21 mouse cellular contexts compared by ENCODE assay signal in genomic region chr16:89995155-89995554, GRCm38 (mm10).
A peak's percentile ranks its signal among the peaks of the same experiment; 100 is the strongest.
DNase-seq lines count a peak whose midpoint lies in the region; ATAC-seq and TF ChIP-seq lines count a peak whose summit lies in the region.
"Had no signal": no experiment of that assay in that cellular context is flagged by ENCODE, and none has a peak within 500 bp of the region (broad histone marks: within the 10 kb centered on the region; RNA-seq: fewer than 3 reads in every experiment).

No protein-coding gene starts in this region.

- H3K4me3 ChIP-seq in cerebellum, adult 2 months (replicated peaks; ENCODE audit: insufficient read depth, low read depth, low read length) = no peak overlapping the region
- H3K4me3 ChIP-seq in forebrain, embryonic 14.5 days (ENCODE audit: low read depth, low read length) = no peak overlapping the region
- H3K4me3 ChIP-seq in forebrain, embryonic 12.5 days (replicated peaks) = no peak overlapping the region
- H3K4me3 ChIP-seq: embryonic facial prominence, embryonic 15.5 days; heart, embryonic 12.5 days; heart, embryonic 15.5 days had no signal

- H3K4me2 ChIP-seq in forebrain, embryonic 14.5 days (ENCODE audit: low read length) = no peak overlapping the region
- H3K4me2 ChIP-seq in forebrain, embryonic 12.5 days = no peak overlapping the region
- H3K4me2 ChIP-seq: embryonic facial prominence, embryonic 15.5 days; heart, embryonic 12.5 days; heart, embryonic 15.5 days; hindbrain, embryonic 14.5 days had no signal

- no peaks in the 10 kb centered on the region for H3K27me3 ChIP-seq in cerebellum, adult 2 months (ENCODE audit: control insufficient read depth, insufficient read depth, low read length)
- H3K27me3 ChIP-seq in forebrain, embryonic 14.5 days (replicated peaks; ENCODE audit: control insufficient read depth, insufficient read depth, low read length) = no peaks in the 10 kb centered on the region
- no peaks in the 10 kb centered on the region for H3K27me3 ChIP-seq in forebrain, embryonic 12.5 days
- H3K27me3 ChIP-seq: embryonic facial prominence, embryonic 15.5 days; heart, embryonic 12.5 days; heart, embryonic 15.5 days had no signal

- H3K9me3 ChIP-seq in forebrain, embryonic 14.5 days (replicated peaks; ENCODE audit: control insufficient read depth, low read length) = 0 out of 2 replicates have a peak, but pooled peaks cover 4% of the 10 kb centered on the region
- 0 out of 2 replicates have a peak, but pooled peaks cover 7% of the 10 kb centered on the region for H3K9me3 ChIP-seq in forebrain, embryonic 12.5 days
- H3K9me3 ChIP-seq: embryonic facial prominence, embryonic 15.5 days; heart, embryonic 15.5 days had no signal

- no peak overlapping the region for H3K9ac ChIP-seq in forebrain, embryonic 14.5 days (ENCODE audit: low read length)
- no peak overlapping the region for H3K9ac ChIP-seq in forebrain, embryonic 12.5 days
- H3K9ac ChIP-seq: embryonic facial prominence, embryonic 15.5 days; heart, embryonic 12.5 days; heart, embryonic 15.5 days; hindbrain, embryonic 14.5 days had no signal

- peaks cover 45% of the 10 kb centered on the region for H3K4me1 ChIP-seq in cerebellum, adult 2 months (ENCODE audit: control insufficient read depth, insufficient read depth, low read length)
- H3K4me1 ChIP-seq in forebrain, embryonic 14.5 days (ENCODE audit: control insufficient read depth, insufficient read depth, low read length) = no peaks in the 10 kb centered on the region
- H3K4me1 ChIP-seq in forebrain, embryonic 12.5 days = 0 out of 2 replicates have a peak, but pooled peaks cover 2% of the 10 kb centered on the region

- no peaks in the 10 kb centered on the region for H3K36me3 ChIP-seq in forebrain, embryonic 14.5 days (ENCODE audit: control insufficient read depth, insufficient read depth, low read length)
- peaks cover 7% of the 10 kb centered on the region for H3K36me3 ChIP-seq in forebrain, embryonic 12.5 days (replicated peaks)
- H3K36me3 ChIP-seq: embryonic facial prominence, embryonic 15.5 days; heart, embryonic 15.5 days had no signal

- WGBS in cerebellum, adult 2 months = 19% methylated on average over 7 of the region's 7 CpGs
- 31% methylated on average over 7 of the region's 7 CpGs for WGBS in forebrain, embryonic 14.5 days
- WGBS in forebrain, embryonic 12.5 days = 61% methylated on average over 7 of the region's 7 CpGs

- DNase-seq in cerebellum, adult 2 months = no peak
- no peak for DNase-seq in cerebellum, adult 9-10 months
- DNase-seq in forebrain, embryonic 14.5 days (ENCODE audit: low spot score) = peak; percentile 73
- peak; percentile 36 for DNase-seq in heart, adult 11 months
- DNase-seq in heart, adult 9 months (ENCODE audit: low spot score in 2 of 2) = no peak
- peak; percentile 81 for DNase-seq in brain, embryonic 14.5 days (ENCODE audit: low read depth)
- DNase-seq: adrenal gland, adult 8-10 months; adrenal gland, postnatal 25 days; embryo, embryonic 11 days; gastrocnemius, postnatal 10 days; gastrocnemius, postnatal 36 days; heart, postnatal 10 days; heart, postnatal 36 days; kidney, adult 8-10 months had no signal

- peak; percentile 65 for ATAC-seq in forebrain, embryonic 14.5 days
- no peak; the same call in 1 of the 2 replicates for ATAC-seq in forebrain, embryonic 12.5 days (ENCODE audit: low FRiP score)
- ATAC-seq: activated CD4-positive, CD25-positive, alpha-beta regulatory T cell, adult 4 months; intestine, postnatal 0 days had no signal

- H3K27ac ChIP-seq in cerebellum, adult 2 months (ENCODE audit: insufficient read depth, low read length) = peak overlapping the region; percentile 82
- no peak overlapping the region for H3K27ac ChIP-seq in forebrain, embryonic 14.5 days (ENCODE audit: low read depth, low read length)
- H3K27ac ChIP-seq in forebrain, embryonic 12.5 days = no peak overlapping the region
- H3K27ac ChIP-seq: embryonic facial prominence, embryonic 15.5 days; heart, embryonic 15.5 days; hindbrain, embryonic 14.5 days had no signal

- no peak for TF ChIP-seq CTCF in cerebellum, adult 2 months (IDR thresholded peaks at IDR 0.05; ENCODE audit: borderline replicate concordance, insufficient read depth, low read depth, low read length)
- no peak for TF ChIP-seq CTCF in brain, embryonic 14.5 days (IDR thresholded peaks at IDR 0.05; ENCODE audit: borderline replicate concordance, extremely low read depth, insufficient read depth, insufficient read length)

- TF ChIP-seq POLR2A in cerebellum, adult 2 months (IDR thresholded peaks at IDR 0.05; ENCODE audit: borderline replicate concordance, insufficient read depth, low read length) = no peak
- no peak for TF ChIP-seq POLR2A in brain, embryonic 14.5 days (IDR thresholded peaks at IDR 0.05; ENCODE audit: borderline replicate concordance, extremely low read depth, insufficient read depth, insufficient read length, poor library complexity, severe bottlenecking)

Comparison
In these comparisons a context has a peak if more than half of its experiments do, and no peak if none do; other contexts are left out.
1. DNase-seq: peak in forebrain, embryonic 14.5 days (single experiment), heart, adult 11 months (single experiment) and brain, embryonic 14.5 days (single experiment); none in cerebellum, adult 2 months (0 of 2), cerebellum, adult 9-10 months (single experiment) and heart, adult 9 months (0 of 2).